Comparison of ENCODE assay signal across 10 mouse cellular contexts in genomic region chr2:161128367-161129111, GRCm38 (mm10). TPM values are rescaled to one million over a fixed set of nuclear protein-coding genes. Genes with fewer than 3 reads are reported as not detected.
DNase-seq lines count a peak whose midpoint lies in the region; ATAC-seq and TF ChIP-seq lines count a peak whose summit lies in the region.
"Had no signal": no experiment of that assay in that cellular context is flagged by ENCODE, and none has a peak within 500 bp of the region (broad histone marks: within the 10 kb centered on the region; RNA-seq: fewer than 3 reads in every experiment).

No protein-coding gene starts in this region.

- ATAC-seq in lung, embryonic 16.5 days (ENCODE audit: low read depth) = peak; percentile 68; the same call in 1 of the 2 replicates

- intact Hi-C loops in gastrocnemius, adult 2 months (cut with DNase I) = no loop called here

- TF ChIP-seq CTCF in gastrocnemius, adult 2 months (IDR thresholded peaks at IDR 0.05) = no peak
- TF ChIP-seq CTCF in lung, adult 2 months (IDR thresholded peaks at IDR 0.05; ENCODE audit: insufficient read depth, low read length) = no peak

- no peak overlapping the region for H3K4me2 ChIP-seq in lung, embryonic 16.5 days (ENCODE audit: low read depth, low read length)
- H3K4me2 ChIP-seq: stomach, embryonic 15.5 days had no signal

- no peak for TF ChIP-seq POLR2A in lung, adult 2 months (IDR thresholded peaks at IDR 0.05; ENCODE audit: borderline replicate concordance, extremely low read depth, low read depth, low read length)

- H3K4me1 ChIP-seq in lung, embryonic 16.5 days (replicated peaks; ENCODE audit: control insufficient read depth, insufficient read depth, low read length) = peaks cover 4% of the 10 kb centered on the region; the same call in 1 of the 2 replicates
- no peaks in the 10 kb centered on the region; the same call in 1 of the 2 replicates for H3K4me1 ChIP-seq in lung, adult 2 months (ENCODE audit: control insufficient read depth, insufficient read depth, low read length)
- H3K4me1 ChIP-seq: stomach, embryonic 15.5 days had no signal

- H3K27me3 ChIP-seq in lung, embryonic 16.5 days (ENCODE audit: control insufficient read depth, insufficient read depth, low read depth, low read length) = no peaks in the 10 kb centered on the region
- H3K27me3 ChIP-seq: stomach, embryonic 15.5 days had no signal

- no peak overlapping the region for H3K9ac ChIP-seq in lung, embryonic 16.5 days (ENCODE audit: low read length)
- H3K9ac ChIP-seq: stomach, embryonic 15.5 days had no signal

- WGBS in lung, embryonic 16.5 days = 37% methylated on average over 10 of the region's 10 CpGs
- WGBS in lung, adult 2 months = 53% methylated on average over 10 of the region's 10 CpGs

- no peaks in the 10 kb centered on the region for H3K36me3 ChIP-seq in lung, embryonic 16.5 days (ENCODE audit: control insufficient read depth, insufficient read depth, low read length)
- H3K36me3 ChIP-seq: stomach, embryonic 15.5 days had no signal

- H3K4me3 ChIP-seq in gastrocnemius, adult 2 months = peak overlapping the region; percentile 17; the same call in 1 of the 2 replicates
- H3K4me3 ChIP-seq in lung, embryonic 16.5 days (ENCODE audit: low read length) = no peak overlapping the region
- H3K4me3 ChIP-seq in lung, adult 2 months (replicated peaks; ENCODE audit: extremely low read depth, low read depth, low read length) = no peak overlapping the region
- H3K4me3 ChIP-seq: stomach, embryonic 15.5 days had no signal

- no peak for DNase-seq in gastrocnemius, adult 2 months
- no peak for DNase-seq in gastrocnemius, adult 8-10 months (ENCODE audit: low spot score in 2 of 2)
- no peak for DNase-seq in lung, adult 2 months
- peak; percentile 70 for DNase-seq in fibroblast of lung, adult 2 months (ENCODE audit: low read depth)
- DNase-seq in right cerebral cortex, adult 2 months (ENCODE audit: low spot score in 2 of 2) = peak; percentile 42 to 55
- no peak for DNase-seq in cerebellum, adult 9-10 months
- DNase-seq in adrenal gland, adult (ENCODE audit: inconsistent age in 2 of 2, low spot score in 1 of 2) = no peak
- DNase-seq: cerebellum, postnatal 36 days had no signal

- no peak overlapping the region for H3K27ac ChIP-seq in gastrocnemius, adult 2 months
- no peak overlapping the region for H3K27ac ChIP-seq in lung, embryonic 16.5 days (ENCODE audit: low read length)
- H3K27ac ChIP-seq: stomach, embryonic 15.5 days had no signal

- no peaks in the 10 kb centered on the region for H3K9me3 ChIP-seq in lung, embryonic 16.5 days (ENCODE audit: control insufficient read depth, low read length)
- H3K9me3 ChIP-seq: stomach, embryonic 15.5 days had no signal

RNA-seq across cellular contexts. Expression of gene Chd6, which starts 19.7 kb away (rescaled TPM):
- total RNA-seq in gastrocnemius, adult 2 months (2021) = 10 to 100 TPM; 18.0 to 21.0 TPM
- 10 to 100 TPM in 3 of 4 experiments, 1 to 10 TPM in 1; 8.2 to 17.7 (median 14.6) TPM for total RNA-seq in gastrocnemius, adult 8-10 months (2022)
- polyA plus RNA-seq in lung, embryonic 16.5 days (2015; fragmentation: Nextera tagmentation; extraction: Ambion mirVana) = 33.8 and 33.9 TPM in 2 replicates
- polyA plus RNA-seq in lung, adult 2 months (2012; rRNA removed) = 11.0 and 13.0 TPM in 2 replicates

Comparison
In these comparisons a context has a peak if more than half of its experiments do, and no peak if none do; other contexts are left out.
1. DNase-seq: peak in fibroblast of lung, adult 2 months (single experiment) and right cerebral cortex, adult 2 months (2 of 2); none in gastrocnemius, adult 2 months (single experiment), gastrocnemius, adult 8-10 months (0 of 2), lung, adult 2 months (single experiment), cerebellum, adult 9-10 months (single experiment) and adrenal gland, adult (0 of 2).